Mouse (Mus musculus) CH12.LX (cell line): ENCODE results near the gene Topors.

Source experiments
- CHD1 ChIP-seq: IDR thresholded peaks from 2 replicates; pipeline ENCODE4 v1.6.1; 2012; ENCODE audit warnings: low read depth, low read length, improper control_type of control experiment, inconsistent platforms
- CTCF ChIP-seq, 2 experiments: IDR thresholded peaks in 1 of 2; conservative IDR thresholded peaks in 1 of 2; 2 replicates each; pipeline ENCODE4 v1.5.1; 2011 to 2012; ENCODE audit warnings: low read depth in 2 of 2, low read length in 2 of 2, improper control_type of control experiment in 1 of 2, inconsistent platforms in 1 of 2, mild to moderate bottlenecking in 1 of 2, moderate library complexity in 1 of 2
- ELF1 ChIP-seq: IDR thresholded peaks from 2 replicates; pipeline ENCODE4 v1.6.1; 2014; ENCODE audit warnings: low read depth, mild to moderate bottlenecking, inconsistent platforms, low read length, improper control_type of control experiment
- EP300 ChIP-seq: IDR thresholded peaks from 2 replicates; pipeline ENCODE4 v1.6.1; 2011; ENCODE audit warnings: low read length, improper control_type of control experiment
- MAFK ChIP-seq: IDR thresholded peaks from 2 replicates; pipeline ENCODE4 v1.6.1; 2011; ENCODE audit warnings: low read length, improper control_type of control experiment; ENCODE audit not compliant: insufficient replicate concordance
- POLR2A ChIP-seq: IDR thresholded peaks from 2 replicates; pipeline ENCODE4 v1.6.1; 2011; ENCODE audit warnings: low read depth, mild to moderate bottlenecking, improper control_type of control experiment, low read length
- POLR2AphosphoS2 ChIP-seq: IDR thresholded peaks from 2 replicates; pipeline ENCODE4 v1.6.1; 2011; ENCODE audit warnings: low read depth, low read length, improper control_type of control experiment
- SMC3 ChIP-seq: IDR thresholded peaks from 2 replicates; pipeline ENCODE4 v1.6.1; 2011; ENCODE audit warnings: low read depth, low read length, improper control_type of control experiment
- TBP ChIP-seq: conservative IDR thresholded peaks from 2 replicates; pipeline ENCODE4 v1.6.1; 2011; ENCODE audit warnings: low read depth, low read length, improper control_type of control experiment
- TCF12 ChIP-seq: IDR thresholded peaks from 2 replicates; pipeline ENCODE4 v1.6.1; 2014; ENCODE audit warnings: low read depth, mild to moderate bottlenecking, inconsistent platforms, low read length, improper control_type of control experiment
- USF1 ChIP-seq: IDR thresholded peaks from 2 replicates; pipeline ENCODE4 v1.6.1; 2014; ENCODE audit warnings: low read depth, mild to moderate bottlenecking, inconsistent platforms, low read length, improper control_type of control experiment
- ZC3H11A ChIP-seq: IDR thresholded peaks from 2 replicates; pipeline ENCODE4 v1.6.1; 2012; ENCODE audit warnings: low read depth, mild to moderate bottlenecking, inconsistent platforms, low read length, improper control_type of control experiment
- ZMIZ1 ChIP-seq: IDR thresholded peaks from 2 replicates; pipeline ENCODE4 v1.6.1; 2012; ENCODE audit warnings: low read depth, mild to moderate bottlenecking, inconsistent platforms, low read length, improper control_type of control experiment

- TF ChIP-seq CTCF (conservative IDR thresholded peaks at IDR 0.05 in 1 of 2, IDR thresholded peaks at IDR 0.05 in 1 of 2; ENCODE audit: low read depth in 2 of 2, low read length in 2 of 2): no peak
- TF ChIP-seq ELF1: no peak
- TF ChIP-seq POLR2A: no peak
- TF ChIP-seq TCF12: no peak
- no peak for TF ChIP-seq SMC3
- no peak for TF ChIP-seq MAFK
- no peak for TF ChIP-seq CHD1
- no peak for TF ChIP-seq USF1
- TF ChIP-seq EP300: no peak
- no peak for TF ChIP-seq TBP
- TF ChIP-seq ZC3H11A: no peak
- TF ChIP-seq ZMIZ1: no peak
- TF ChIP-seq POLR2AphosphoS2: no peak
Observed at GRCm38 (mm10) chr4:40220437-40220836, 49.2 kb downstream of the Topors start.
